Mouse (Mus musculus): ENCODE measurements around the gene Pde8b.

Gene Pde8b

GRCm38 (mm10) chr13:95082611-95083010 lies 167.5 kb downstream of the Pde8b start:
- no peak for DNase-seq (ENCODE audit: low spot score in 2 of 2)

GRCm38 (mm10) chr13:95081082-95081481 lies 169.1 kb downstream of the Pde8b start:
- no peak for DNase-seq (ENCODE audit: low spot score in 2 of 2)

- no peak for DNase-seq (ENCODE audit: low spot score in 2 of 2)
Observed at GRCm38 (mm10) chr13:95078492-95078891, 171.6 kb downstream of the Pde8b start.

GRCm38 (mm10) chr13:95077688-95078087 lies 172.4 kb downstream of the Pde8b start:
- DNase-seq (ENCODE audit: low spot score in 2 of 2): no peak

- DNase-seq (ENCODE audit: low spot score in 2 of 2): no peak
Observed at GRCm38 (mm10) chr13:95076142-95076541, 174.0 kb downstream of the Pde8b start.

- no peak for DNase-seq (ENCODE audit: low spot score in 2 of 2)
Observed at GRCm38 (mm10) chr13:95073445-95074172, 176.5 kb downstream of the Pde8b start.

GRCm38 (mm10) chr13:95070268-95070667 lies 179.9 kb downstream of the Pde8b start:
- no peak for DNase-seq (ENCODE audit: low spot score in 2 of 2)

- no peak for DNase-seq (ENCODE audit: low spot score in 2 of 2)
Observed at GRCm38 (mm10) chr13:95067854-95068253, 182.3 kb downstream of the Pde8b start.

- DNase-seq (ENCODE audit: low spot score in 2 of 2): no peak
Observed at GRCm38 (mm10) chr13:95063390-95064017, 186.6 kb downstream of the Pde8b start.

GRCm38 (mm10) chr13:95058885-95059284 lies 191.3 kb downstream of the Pde8b start:
- no peak for DNase-seq (ENCODE audit: low spot score in 2 of 2)

- no peak for DNase-seq (ENCODE audit: low spot score in 2 of 2)
Observed at GRCm38 (mm10) chr13:95056501-95057280, 193.4 kb downstream of the Pde8b start.

GRCm38 (mm10) chr13:95055742-95056388 lies 194.3 kb downstream of the Pde8b start:
- no peak for DNase-seq (ENCODE audit: low spot score in 2 of 2)

- no peak for DNase-seq (ENCODE audit: low spot score in 2 of 2)
Observed at GRCm38 (mm10) chr13:95052421-95052820, 197.7 kb downstream of the Pde8b start.

- DNase-seq (ENCODE audit: low spot score in 2 of 2): no peak
Observed at GRCm38 (mm10) chr13:95050398-95050797, 199.7 kb downstream of the Pde8b start.

- no peak for DNase-seq (ENCODE audit: low spot score in 2 of 2)
Observed at GRCm38 (mm10) chr13:95044108-95044507, 206.0 kb downstream of the Pde8b start.

GRCm38 (mm10) chr13:95040140-95040738 lies 209.9 kb downstream of the Pde8b start:
- DNase-seq (ENCODE audit: low spot score in 2 of 2): no peak

- DNase-seq (ENCODE audit: low spot score in 2 of 2): no peak
Observed at GRCm38 (mm10) chr13:95038200-95038599, 211.9 kb downstream of the Pde8b start.

- no peak for DNase-seq (ENCODE audit: low spot score in 2 of 2)
Observed at GRCm38 (mm10) chr13:95034715-95035114, 215.4 kb downstream of the Pde8b start.

- no peak for DNase-seq (ENCODE audit: low spot score in 2 of 2)
Observed at GRCm38 (mm10) chr13:95034094-95034493, 216.0 kb downstream of the Pde8b start.

GRCm38 (mm10) chr13:95032973-95033372 lies 217.2 kb downstream of the Pde8b start:
- no peak for DNase-seq (ENCODE audit: low spot score in 2 of 2)

GRCm38 (mm10) chr13:95032127-95032831 lies 217.9 kb downstream of the Pde8b start:
- DNase-seq (ENCODE audit: low spot score in 2 of 2): no peak
